Mouse (Mus musculus) olfactory bulb, adult 2 months (tissue): ENCODE results near the gene Sec1. TPM values are rescaled to one million over a fixed set of nuclear protein-coding genes. Genes with fewer than 3 reads are reported as not detected.

Experiments used
- H3K27ac ChIP-seq: fragments of 200-500 bp; 2 replicates; pipeline ENCODE4 v1.5.1; 2012; ENCODE audit warnings: low read depth, low read length; ENCODE audit not compliant: insufficient read depth
- H3K4me1 ChIP-seq: fragments of 200-500 bp; 2 replicates; pipeline ENCODE4 v1.6.1; 2012; ENCODE audit warnings: low read length; ENCODE audit not compliant: control insufficient read depth, insufficient read depth
- H3K4me3 ChIP-seq: fragments of 200-500 bp; 2 replicates; pipeline ENCODE4 v1.5.1; 2012; ENCODE audit warnings: mild to moderate bottlenecking, low read depth, low read length, moderate library complexity; ENCODE audit not compliant: insufficient read depth
- CTCF ChIP-seq: fragments of 200-500 bp; IDR thresholded peaks from 2 replicates; pipeline ENCODE4 v1.5.1; 2012; ENCODE audit warnings: low read depth, mild to moderate bottlenecking, low read length, moderate library complexity; ENCODE audit not compliant: insufficient read depth
- POLR2A ChIP-seq: fragments of 200-500 bp; IDR thresholded peaks from 2 replicates; pipeline ENCODE4 v1.6.1; 2012; ENCODE audit warnings: mild to moderate bottlenecking, low read depth, low read length, moderate library complexity; ENCODE audit not compliant: insufficient read depth
- WGBS: fragments of 180-500 bp; shearing (Covaris S2); methylation state at CpG from one replicate; pipeline ENCODE4 v1.1.7; 2018; 5-methylcytosine and 5-hydroxymethylcytosine counted together
- polyA plus RNA-seq: library from polyadenylated mRNA; stranded (reverse); fragments of >200 nt; gene quantifications from 2 replicates; pipeline ENCODE4 v1.2.4, GENCODE M21; 2012; ENCODE audit warnings: low replicate concordance; ENCODE audit not compliant: missing spikeins, insufficient read depth, insufficient read length

Sec1 gene
- polyA plus RNA-seq, 1 experiment = not detected

DNA sequence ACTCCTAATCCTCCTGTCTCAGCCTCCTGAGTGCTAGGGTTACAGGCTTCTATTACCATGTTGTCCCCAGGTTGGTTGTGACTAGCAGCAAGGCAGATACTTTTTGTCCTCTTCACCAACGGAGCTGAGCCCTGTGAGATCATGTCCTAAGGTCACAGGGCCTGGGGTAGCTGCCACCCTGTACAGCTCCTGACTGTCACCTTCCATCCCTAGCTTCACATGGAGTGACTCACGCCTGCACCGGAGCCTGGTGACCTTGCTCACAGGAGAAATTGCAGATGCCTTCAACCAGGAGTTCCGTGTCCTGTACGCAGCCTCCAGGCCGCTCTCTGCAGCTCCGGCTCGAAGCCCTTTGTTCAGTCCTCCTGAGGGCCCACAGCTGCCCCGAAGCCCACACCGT is 32.2 kb upstream of the Sec1 start:
- Histone ChIP-seq H3K4me1 (no peaks in the 10 kb centered on the region), H3K27ac (no peak overlapping the region)
- TF ChIP-seq POLR2A = no peak
- no peak for TF ChIP-seq CTCF

DNA sequence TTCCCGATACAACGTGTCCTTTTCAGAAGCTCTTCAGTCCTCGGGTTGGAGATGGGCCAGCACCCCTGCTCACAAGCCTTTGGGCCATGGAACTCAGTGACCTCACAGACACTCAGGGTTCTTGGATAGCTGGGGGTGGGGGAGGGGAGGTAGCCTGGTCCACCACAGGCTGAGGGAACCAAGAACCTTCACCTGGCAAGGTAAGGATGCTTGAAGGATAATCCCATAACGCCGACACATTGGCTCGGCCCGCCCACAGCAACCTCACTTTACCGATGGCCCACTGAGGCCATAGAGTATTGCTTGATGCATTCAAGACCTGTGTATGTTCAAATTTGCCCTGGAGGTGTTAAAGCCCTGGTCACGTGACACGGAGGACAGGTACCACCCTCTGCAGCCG is 31.5 kb upstream of the Sec1 start, which contains the start of gene Spaca4:
TSS of gene Spaca4 (minus strand) at position 101 of the 400 bp plus-strand sequence.
- H3K4me3 ChIP-seq = no peak within 1 kb of the TSS
- WGBS = 84% methylated on average over 11 of the region's 11 CpGs
- H3K4me1 ChIP-seq = no peaks in the 10 kb centered on the region; the same call in 1 of the 2 replicates
- no peak within 1 kb of the TSS for H3K27ac ChIP-seq
- no peak for TF ChIP-seq POLR2A
- no peak for TF ChIP-seq CTCF

More for the DNA sequence above, 32.2 kb upstream of the Sec1 start:
- no peak overlapping the region for H3K4me3 ChIP-seq
- WGBS = 91% methylated on average over 10 of the region's 10 CpGs

DNA sequence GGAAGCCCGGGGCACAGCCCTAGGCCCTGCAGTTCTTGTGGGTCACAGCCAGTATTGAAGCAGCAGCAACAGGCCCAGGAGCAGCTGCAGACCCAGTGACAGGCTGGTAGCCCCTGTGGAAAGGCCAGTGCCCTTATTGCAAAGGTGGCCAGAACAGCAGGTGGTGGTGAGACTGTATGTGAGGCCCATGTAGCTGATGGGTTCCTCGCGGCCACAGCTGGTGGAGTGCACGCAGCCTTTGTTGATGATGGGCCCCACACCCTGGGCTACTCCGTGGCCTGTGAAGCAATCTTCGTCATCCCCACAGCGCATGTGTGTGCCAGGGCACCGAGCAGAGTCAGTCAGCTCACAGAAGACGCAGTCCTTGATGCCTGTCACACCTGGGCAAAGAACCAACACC is 30.9 kb upstream of the Sec1 start:
- TF ChIP-seq POLR2A (no peak), CTCF (no peak)
- 87% methylated on average over 9 of the region's 9 CpGs for WGBS
- H3K4me3 ChIP-seq = no peak overlapping the region

DNA sequence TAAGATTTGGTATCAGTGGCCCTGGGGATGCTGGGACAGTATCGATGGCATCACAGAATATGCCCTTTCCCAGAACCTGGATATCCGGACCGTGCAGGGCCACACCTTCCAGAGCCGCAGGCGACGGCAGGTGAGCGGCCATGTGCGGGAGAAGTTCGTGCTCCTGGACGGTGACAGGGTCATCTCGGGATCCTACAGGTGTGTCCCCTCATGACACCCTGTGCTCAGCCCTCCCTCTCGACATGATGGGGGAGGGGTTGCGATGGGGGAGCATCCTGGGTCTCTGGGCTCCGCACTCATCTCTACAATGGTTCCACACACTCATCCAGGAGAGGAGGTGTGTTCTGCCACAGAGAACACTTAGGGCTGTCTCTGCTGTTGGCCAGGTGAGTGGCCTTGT is 29.6 kb upstream of the Sec1 start:
- no peak overlapping the region for H3K4me3 ChIP-seq
- peaks cover 11% of the 10 kb centered on the region for H3K4me1 ChIP-seq
- H3K27ac ChIP-seq = no peak overlapping the region
- TF ChIP-seq CTCF (no peak), POLR2A (no peak)
- 93% methylated on average over 14 of the region's 14 CpGs for WGBS

More for the DNA sequence above, 30.9 kb upstream of the Sec1 start:
- H3K27ac ChIP-seq = no peak overlapping the region
- H3K4me1 ChIP-seq = no peaks in the 10 kb centered on the region; the same call in 1 of the 2 replicates

DNA sequence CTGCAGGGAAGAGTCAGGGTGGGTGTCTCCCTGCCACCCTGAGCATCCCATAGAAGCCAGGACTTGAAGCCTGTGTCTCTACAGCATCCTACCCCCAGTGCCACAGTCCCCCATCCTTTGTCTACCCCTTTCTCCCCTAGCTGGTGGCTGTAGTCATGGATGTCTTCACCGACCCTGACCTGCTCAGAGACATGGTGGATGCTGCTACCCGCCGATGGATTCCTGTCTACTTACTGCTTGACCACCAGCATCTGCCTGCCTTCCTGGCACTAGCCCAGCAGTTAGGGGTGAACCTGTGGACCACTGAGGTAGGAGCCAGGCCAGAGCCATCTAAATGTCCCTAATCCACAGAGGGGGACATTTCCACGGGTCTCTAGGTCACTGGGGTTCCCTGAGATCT is 29.1 kb upstream of the Sec1 start:
- TF ChIP-seq POLR2A = no peak
- TF ChIP-seq CTCF = no peak
- Histone ChIP-seq H3K27ac (no peak overlapping the region), H3K4me1 (peaks cover 11% of the 10 kb centered on the region), H3K4me3 (no peak overlapping the region)
- 93% methylated on average over 4 of the region's 4 CpGs for WGBS

DNA sequence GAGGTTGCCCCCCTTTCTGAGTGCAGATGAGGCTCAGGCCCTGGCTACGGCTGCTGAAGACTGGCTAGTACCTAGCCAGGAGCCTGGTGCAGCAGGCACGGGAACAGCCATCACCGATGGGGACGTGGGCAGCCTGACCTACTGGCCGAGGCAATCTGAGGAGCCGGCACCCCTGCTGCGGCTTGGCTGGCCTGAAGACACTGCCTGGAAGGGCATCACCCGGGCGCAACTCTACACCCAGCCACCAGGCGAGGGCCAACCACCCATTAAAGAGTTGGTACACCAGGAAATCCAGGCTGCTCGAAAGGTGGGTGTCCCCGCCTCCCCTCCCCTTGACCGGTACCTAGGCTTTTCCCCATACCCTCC is 28.1 kb upstream of the Sec1 start:
- peaks cover 11% of the 10 kb centered on the region for H3K4me1 ChIP-seq
- TF ChIP-seq POLR2A (no peak), CTCF (no peak)
- H3K27ac ChIP-seq = no peak overlapping the region
- 73% methylated on average over 13 of the region's 13 CpGs for WGBS
- no peak overlapping the region for H3K4me3 ChIP-seq

DNA sequence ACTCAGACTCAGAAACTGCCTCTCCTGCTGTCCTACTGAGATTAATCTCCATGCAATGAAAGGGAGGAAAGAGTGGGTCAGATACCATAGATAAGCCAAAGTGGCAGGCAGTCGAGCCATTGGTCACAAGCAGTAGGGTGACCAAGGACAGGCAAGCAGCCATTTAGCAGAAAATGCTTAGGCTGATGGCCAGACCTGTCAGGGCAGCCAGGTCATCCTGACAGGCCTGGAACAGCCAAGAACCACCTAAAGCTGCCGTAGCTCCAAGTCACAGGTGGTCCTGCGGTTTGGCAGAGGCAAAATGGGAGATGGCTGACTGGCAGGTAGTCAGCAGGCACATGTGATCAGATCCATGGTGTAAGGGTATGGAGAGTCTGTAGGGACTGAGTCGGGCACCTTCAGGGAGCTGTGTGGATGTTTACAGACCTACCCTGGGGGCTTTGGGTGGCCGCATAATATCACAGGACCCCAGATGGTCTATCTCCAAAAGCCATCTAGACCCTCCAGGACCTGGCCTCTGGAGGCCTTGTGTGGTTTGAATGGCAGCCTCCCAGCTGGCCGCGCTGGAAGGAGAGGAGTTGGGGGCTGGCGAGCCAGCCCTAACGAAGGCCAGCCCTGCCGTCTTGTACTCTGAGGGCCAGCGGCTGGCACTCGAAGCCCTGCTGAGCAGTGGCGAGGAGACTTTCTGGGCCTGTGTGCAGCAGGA is 27.6 kb upstream of the Sec1 start:
- H3K27ac ChIP-seq = no peak overlapping the region
- WGBS = 42% methylated on average over 13 of the region's 13 CpGs
- H3K4me1 ChIP-seq = peaks cover 11% of the 10 kb centered on the region
- TF ChIP-seq POLR2A (no peak), CTCF (no peak)
- H3K4me3 ChIP-seq = no peak overlapping the region

DNA sequence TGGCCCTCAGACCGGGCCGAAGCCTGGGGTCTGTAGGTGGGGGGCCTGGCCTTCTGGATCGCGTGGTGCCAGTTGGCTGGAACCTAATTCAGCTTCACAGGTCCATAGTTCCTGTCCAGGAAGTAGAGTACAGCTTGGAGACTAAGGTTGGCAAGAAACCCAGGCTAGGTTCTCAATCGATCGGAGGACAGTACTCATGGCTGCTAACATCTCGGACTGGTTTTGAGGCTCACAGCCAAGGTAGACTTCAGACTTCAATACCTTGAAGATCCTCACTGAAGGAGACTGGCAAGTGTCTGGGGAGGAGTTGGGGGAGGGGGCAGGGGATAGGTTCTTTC is 27.0 kb upstream of the Sec1 start:
- WGBS = 81% methylated on average over 7 of the region's 7 CpGs

DNA sequence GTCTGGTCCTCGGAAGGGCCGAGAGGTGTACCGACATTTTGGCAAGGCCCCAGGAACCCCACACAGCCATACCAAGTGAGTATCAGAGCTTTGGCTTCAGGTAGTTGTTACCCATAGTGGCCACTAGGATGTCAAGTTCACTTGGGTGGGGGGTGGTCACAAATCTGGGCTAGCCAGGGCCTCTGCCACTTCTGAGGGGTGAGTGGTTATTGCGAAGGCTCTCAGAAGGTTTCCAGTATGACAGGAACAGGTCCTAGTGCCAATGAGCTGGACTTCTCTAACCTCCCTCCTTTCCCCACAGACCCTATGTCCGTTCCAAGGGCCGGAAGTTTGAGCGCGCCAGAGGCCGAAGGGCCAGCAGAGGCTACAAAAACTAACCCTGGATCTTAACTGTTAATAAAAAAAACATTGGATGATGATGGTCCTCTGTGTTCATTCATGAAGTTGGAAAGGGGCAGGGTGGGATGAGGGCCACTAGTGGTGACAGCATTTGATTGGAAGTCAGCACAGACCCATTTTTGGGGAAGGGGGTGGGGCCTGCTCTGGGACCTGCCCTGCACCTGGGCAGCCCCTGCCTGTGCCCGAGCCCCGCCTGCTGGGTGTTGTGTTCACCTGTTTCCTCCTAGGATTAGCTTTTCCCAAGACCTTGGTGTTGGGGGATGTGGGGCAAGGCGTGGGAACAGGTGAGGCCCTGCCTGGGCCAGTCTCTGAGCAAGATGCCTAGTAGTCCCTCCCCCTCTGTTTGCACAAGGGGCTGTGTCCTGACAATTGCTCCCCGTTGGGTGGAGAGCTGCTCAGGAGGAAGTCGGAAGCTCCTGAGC is 26.4 kb upstream of the Sec1 start, which contains the start of gene Fam83e:
TSS of gene Fam83e (plus strand) at position 800 of the 821 bp plus-strand sequence.
- H3K27ac ChIP-seq = no peak within 1 kb of the TSS
- no peak within 1 kb of the TSS for H3K4me3 ChIP-seq
- WGBS = 76% methylated on average over 14 of the region's 14 CpGs
- H3K4me1 ChIP-seq = peaks cover 21% of the 10 kb centered on the region
- TF ChIP-seq CTCF = no peak
- no peak for TF ChIP-seq POLR2A

More for the DNA sequence above, 27.0 kb upstream of the Sec1 start:
- TF ChIP-seq CTCF (no peak), POLR2A (no peak)
- H3K4me3 ChIP-seq = no peak overlapping the region
- peaks cover 15% of the 10 kb centered on the region for H3K4me1 ChIP-seq
- H3K27ac ChIP-seq = no peak overlapping the region
